Mouse (Mus musculus): ENCODE data around the gene Gabrp. TPM values are rescaled to one million over a fixed set of nuclear protein-coding genes. Genes with fewer than 3 reads are reported as not detected.

The Gabrp gene
- total and polyA plus RNA-seq, 2 experiments = 0.18 TPM; not detected in 1

GRCm38 (mm10) chr11:33570413-33570812, 8.3 kb downstream of the Gabrp start:
- H3K79me2 ChIP-seq (ENCODE audit: control insufficient read depth, insufficient read depth, low read length) = no peaks in the 10 kb centered on the region
- H3K9ac ChIP-seq (ENCODE audit: low read depth, low read length) = no peak overlapping the region
- TF ChIP-seq POLR2A (IDR thresholded peaks at IDR 0.05; ENCODE audit: extremely low read depth, insufficient read depth, low read length) = no peak
- TF ChIP-seq CTCF (IDR thresholded peaks at IDR 0.05; ENCODE audit: low read depth, low read length) = no peak
- H3K27ac ChIP-seq (replicated peaks; ENCODE audit: insufficient read depth, low read depth, low read length) = no peak overlapping the region
- no peak for DNase-seq (ENCODE audit: extremely low read depth, low read depth, low spot score)
- H3K4me1 ChIP-seq (ENCODE audit: control insufficient read depth, insufficient read depth, low read length) = no peaks in the 10 kb centered on the region
- H3K36me3 ChIP-seq (ENCODE audit: control insufficient read depth, insufficient read depth, low read length) = no peaks in the 10 kb centered on the region
- H3K27me3 ChIP-seq (ENCODE audit: control insufficient read depth, insufficient read depth, low read length) = no peaks in the 10 kb centered on the region
- no peak overlapping the region for H3K4me3 ChIP-seq (ENCODE audit: insufficient read depth, low read depth, low read length)

- Histone ChIP-seq H3K36me3 (ENCODE audit: control insufficient read depth, insufficient read depth, low read length) (no peaks in the 10 kb centered on the region), H3K79me2 (ENCODE audit: control insufficient read depth, insufficient read depth, low read length) (no peaks in the 10 kb centered on the region), H3K4me3 (ENCODE audit: insufficient read depth, low read depth, low read length) (no peak overlapping the region), H3K27me3 (ENCODE audit: control insufficient read depth, insufficient read depth, low read length) (peaks cover 2% of the 10 kb centered on the region; the same call in 1 of the 2 replicates), H3K9ac (ENCODE audit: low read depth, low read length) (no peak overlapping the region), H3K27ac (replicated peaks; ENCODE audit: insufficient read depth, low read depth, low read length) (no peak overlapping the region), H3K4me1 (ENCODE audit: control insufficient read depth, insufficient read depth, low read length) (no peaks in the 10 kb centered on the region)
- 83% methylated on average over 2 of the region's 2 CpGs for WGBS
- TF ChIP-seq CTCF (IDR thresholded peaks at IDR 0.05; ENCODE audit: low read depth, low read length) (no peak), POLR2A (IDR thresholded peaks at IDR 0.05; ENCODE audit: extremely low read depth, insufficient read depth, low read length) (no peak)
- no peak for DNase-seq (ENCODE audit: extremely low read depth, low read depth, low spot score)
Observed at GRCm38 (mm10) chr11:33563921-33564320, 14.8 kb downstream of the Gabrp start.

GRCm38 (mm10) chr11:33554123-33554522, 24.6 kb downstream of the Gabrp start:
- H3K4me1 ChIP-seq (ENCODE audit: control insufficient read depth, insufficient read depth, low read length) = no peaks in the 10 kb centered on the region
- H3K4me3 ChIP-seq (ENCODE audit: insufficient read depth, low read depth, low read length) = no peak overlapping the region
- no peaks in the 10 kb centered on the region for H3K36me3 ChIP-seq (ENCODE audit: control insufficient read depth, insufficient read depth, low read length)
- DNase-seq (ENCODE audit: extremely low read depth, low read depth, low spot score) = no peak
- no peak overlapping the region for H3K27ac ChIP-seq (replicated peaks; ENCODE audit: insufficient read depth, low read depth, low read length)
- H3K27me3 ChIP-seq (ENCODE audit: control insufficient read depth, insufficient read depth, low read length) = no peaks in the 10 kb centered on the region; the same call in 1 of the 2 replicates
- TF ChIP-seq POLR2A (IDR thresholded peaks at IDR 0.05; ENCODE audit: extremely low read depth, insufficient read depth, low read length) = no peak
- 0 out of 2 replicates have a peak, but pooled peaks have one; percentile 23 for TF ChIP-seq CTCF (IDR thresholded peaks at IDR 0.05; ENCODE audit: low read depth, low read length)
- no peaks in the 10 kb centered on the region for H3K79me2 ChIP-seq (ENCODE audit: control insufficient read depth, insufficient read depth, low read length)
- H3K9ac ChIP-seq (ENCODE audit: low read depth, low read length) = no peak overlapping the region
- WGBS = 71% methylated on average over 8 of the region's 8 CpGs

- Histone ChIP-seq H3K9ac (ENCODE audit: low read depth, low read length) (no peak overlapping the region), H3K36me3 (ENCODE audit: control insufficient read depth, insufficient read depth, low read length) (no peaks in the 10 kb centered on the region), H3K27ac (replicated peaks; ENCODE audit: insufficient read depth, low read depth, low read length) (no peak overlapping the region), H3K4me1 (ENCODE audit: control insufficient read depth, insufficient read depth, low read length) (no peaks in the 10 kb centered on the region), H3K4me3 (ENCODE audit: insufficient read depth, low read depth, low read length) (no peak overlapping the region), H3K27me3 (ENCODE audit: control insufficient read depth, insufficient read depth, low read length) (no peaks in the 10 kb centered on the region; the same call in 1 of the 2 replicates), H3K79me2 (ENCODE audit: control insufficient read depth, insufficient read depth, low read length) (no peaks in the 10 kb centered on the region)
- TF ChIP-seq POLR2A (IDR thresholded peaks at IDR 0.05; ENCODE audit: extremely low read depth, insufficient read depth, low read length) = no peak
- no peak for TF ChIP-seq CTCF (IDR thresholded peaks at IDR 0.05; ENCODE audit: low read depth, low read length)
- DNase-seq (ENCODE audit: extremely low read depth, low read depth, low spot score) = no peak
- 72% methylated on average over 14 of the region's 14 CpGs for WGBS
Observed at GRCm38 (mm10) chr11:33550861-33551560, 27.7 kb downstream of the Gabrp start.

GRCm38 (mm10) chr11:33547386-33547785, 31.4 kb downstream of the Gabrp start:
- DNase-seq (ENCODE audit: extremely low read depth, low read depth, low spot score) = no peak
- Histone ChIP-seq H3K9ac (ENCODE audit: low read depth, low read length) (no peak overlapping the region), H3K27me3 (ENCODE audit: control insufficient read depth, insufficient read depth, low read length) (no peaks in the 10 kb centered on the region), H3K79me2 (ENCODE audit: control insufficient read depth, insufficient read depth, low read length) (no peaks in the 10 kb centered on the region), H3K36me3 (ENCODE audit: control insufficient read depth, insufficient read depth, low read length) (no peaks in the 10 kb centered on the region), H3K4me1 (ENCODE audit: control insufficient read depth, insufficient read depth, low read length) (no peaks in the 10 kb centered on the region), H3K4me3 (ENCODE audit: insufficient read depth, low read depth, low read length) (no peak overlapping the region), H3K27ac (replicated peaks; ENCODE audit: insufficient read depth, low read depth, low read length) (no peak overlapping the region)
- TF ChIP-seq CTCF (IDR thresholded peaks at IDR 0.05; ENCODE audit: low read depth, low read length) = no peak
- TF ChIP-seq POLR2A (IDR thresholded peaks at IDR 0.05; ENCODE audit: extremely low read depth, insufficient read depth, low read length) = no peak
- WGBS = 81% methylated on average over 2 of the region's 2 CpGs

GRCm38 (mm10) chr11:33544945-33545344, 33.8 kb downstream of the Gabrp start:
- H3K27me3 ChIP-seq (ENCODE audit: control insufficient read depth, insufficient read depth, low read length) = no peaks in the 10 kb centered on the region
- H3K4me3 ChIP-seq (ENCODE audit: insufficient read depth, low read depth, low read length) = no peak overlapping the region
- H3K36me3 ChIP-seq (ENCODE audit: control insufficient read depth, insufficient read depth, low read length) = no peaks in the 10 kb centered on the region
- H3K9ac ChIP-seq (ENCODE audit: low read depth, low read length) = no peak overlapping the region
- no peaks in the 10 kb centered on the region for H3K79me2 ChIP-seq (ENCODE audit: control insufficient read depth, insufficient read depth, low read length)
- DNase-seq (ENCODE audit: extremely low read depth, low read depth, low spot score) = no peak
- TF ChIP-seq CTCF (IDR thresholded peaks at IDR 0.05; ENCODE audit: low read depth, low read length) (no peak), POLR2A (IDR thresholded peaks at IDR 0.05; ENCODE audit: extremely low read depth, insufficient read depth, low read length) (no peak)
- H3K4me1 ChIP-seq (ENCODE audit: control insufficient read depth, insufficient read depth, low read length) = no peaks in the 10 kb centered on the region
- WGBS = 96% methylated on average over 2 of the region's 2 CpGs
- H3K27ac ChIP-seq (replicated peaks; ENCODE audit: insufficient read depth, low read depth, low read length) = no peak overlapping the region

Data from liver, adult 2 months (tissue).